Mouse (Mus musculus): ENCODE data around the gene Tacstd2. TPM values are rescaled to one million over a fixed set of nuclear protein-coding genes. Genes with fewer than 3 reads are reported as not detected.
"Not testable (repeated sequence)": the region's sequence is repeated elsewhere in the genome, so short reads cannot be mapped to it uniquely, and the experiment has no call there.

The Tacstd2 gene
- total RNA-seq (2021) = under 1 TPM in 1 of 2 experiments, not detected in 1; 0.39 TPM
- long read RNA-seq, experiment 1 = 0 reads
- long read RNA-seq, experiment 2, partial matches to known transcripts = 0 of 1 reads
- long read RNA-seq, experiment 2, other reads (novel, unspliced or antisense) = 0 of 1 reads

DNA sequence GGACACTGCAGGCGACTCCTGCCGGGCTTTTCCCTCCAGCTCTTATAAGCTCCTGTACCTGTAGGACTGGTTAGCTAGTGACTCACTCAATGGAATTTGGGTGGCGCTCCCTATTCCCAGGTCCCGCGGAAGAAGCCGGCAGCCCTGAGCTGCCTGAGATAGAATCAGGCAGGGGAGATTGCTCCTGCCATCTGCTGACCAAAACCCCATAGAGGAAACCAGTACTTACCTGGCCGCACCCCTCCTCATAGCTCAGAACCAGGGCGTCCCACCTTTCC is at the start of gene Tacstd2:
Gene Tacstd2 (minus strand): TSS at position 20 of the 278 bp plus-strand sequence.
- DNase-seq = no peak

DNA sequence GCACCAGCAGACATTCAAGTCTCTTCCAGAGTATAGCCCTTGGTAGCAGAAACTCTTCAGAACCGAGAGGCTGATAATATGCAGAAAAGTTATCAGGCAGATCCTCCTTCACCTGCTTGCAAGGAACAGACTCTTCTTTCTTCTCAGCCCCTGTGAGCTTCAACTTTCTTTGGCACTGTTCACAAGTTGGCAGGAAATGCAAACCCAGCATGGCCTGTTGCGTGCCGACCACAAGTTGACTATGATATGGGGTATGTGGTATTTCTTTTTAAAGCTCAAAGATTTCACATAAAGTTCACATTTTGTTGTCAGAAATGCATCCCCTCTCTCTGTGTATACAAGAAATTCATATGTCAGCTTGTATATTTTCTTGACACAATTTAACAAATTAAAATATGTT is 30.7 kb upstream of the Tacstd2 start:
- no peak for DNase-seq

DNA sequence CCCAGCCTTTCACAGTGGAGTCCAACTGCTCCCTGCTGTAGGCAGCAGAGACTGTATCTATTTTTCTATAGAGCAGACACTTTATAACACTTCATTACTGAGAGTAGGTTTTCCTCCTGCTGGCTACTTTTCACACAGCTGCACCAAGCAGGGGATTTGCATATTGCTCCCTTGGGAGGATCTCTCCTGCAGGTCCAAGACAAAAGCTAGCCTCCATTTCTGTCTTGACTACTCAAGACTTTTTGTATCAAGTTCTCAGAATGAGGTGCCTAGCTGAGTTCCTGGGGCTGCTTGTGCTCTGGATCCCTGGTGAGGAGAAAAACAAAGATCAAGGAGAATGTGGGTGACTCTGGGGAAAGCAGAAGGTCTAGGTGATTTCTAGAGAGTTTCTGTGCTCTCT is 19.8 kb upstream of the Tacstd2 start:
- peak in 1 of 2 experiments; percentile 12 for DNase-seq

DNA sequence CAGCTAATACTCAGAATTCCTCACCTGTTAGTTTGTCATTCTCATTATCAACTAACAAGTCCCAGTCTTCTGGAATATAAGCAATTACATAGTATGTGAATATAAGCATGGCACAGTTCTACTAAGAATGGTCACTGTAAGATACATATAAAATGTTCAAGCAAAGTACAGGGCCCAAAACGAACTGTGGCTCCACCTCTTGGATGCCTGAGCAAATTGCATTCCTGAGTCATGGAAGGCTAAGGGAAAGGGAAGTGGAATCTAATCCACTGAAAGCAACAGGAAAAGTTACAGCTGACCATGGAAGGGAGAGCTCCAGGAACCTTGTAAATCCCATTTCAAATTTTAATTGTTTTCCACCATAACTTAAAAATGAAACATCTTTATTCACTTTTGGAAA is 14.0 kb upstream of the Tacstd2 start:
- DNase-seq = no peak

DNA sequence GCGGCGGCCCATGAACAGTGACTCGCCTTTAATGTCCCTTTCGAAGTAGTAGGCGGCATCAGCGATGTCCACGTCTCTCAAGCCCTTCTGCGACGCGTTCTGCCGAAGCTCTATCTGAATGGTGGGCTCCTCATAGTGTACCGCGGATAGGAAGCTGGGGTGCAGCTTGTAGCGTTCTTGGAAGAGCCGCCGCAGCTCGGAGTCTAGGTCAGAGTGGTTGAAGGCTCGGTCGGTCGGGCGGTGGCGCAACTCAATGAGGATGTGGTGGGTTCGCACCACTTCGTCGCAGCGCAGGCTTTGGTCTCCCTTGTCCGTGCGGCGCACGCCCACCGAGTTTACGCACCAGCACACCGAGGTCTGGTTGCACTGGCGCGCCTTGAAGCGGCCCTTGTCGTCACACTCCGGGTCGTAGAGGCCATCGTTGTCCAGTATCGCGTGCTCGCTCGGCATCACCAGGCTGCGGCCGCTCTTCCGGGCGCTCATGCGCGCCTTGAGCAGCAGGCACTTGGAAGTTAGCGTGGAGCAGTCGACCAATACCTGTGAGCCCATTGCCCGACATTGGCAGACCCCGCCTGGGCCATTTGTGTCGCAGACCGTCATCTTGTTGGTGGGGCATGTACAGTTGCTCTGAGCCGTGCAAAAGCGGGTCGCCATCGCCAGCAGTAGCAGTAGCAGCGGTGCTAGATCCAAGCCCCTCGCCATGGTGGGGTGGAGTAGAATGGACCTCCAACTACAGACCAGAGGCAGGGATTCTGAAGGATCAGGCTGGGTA is 405 bp downstream of the Tacstd2 start:
- DNase-seq = no peak

DNA sequence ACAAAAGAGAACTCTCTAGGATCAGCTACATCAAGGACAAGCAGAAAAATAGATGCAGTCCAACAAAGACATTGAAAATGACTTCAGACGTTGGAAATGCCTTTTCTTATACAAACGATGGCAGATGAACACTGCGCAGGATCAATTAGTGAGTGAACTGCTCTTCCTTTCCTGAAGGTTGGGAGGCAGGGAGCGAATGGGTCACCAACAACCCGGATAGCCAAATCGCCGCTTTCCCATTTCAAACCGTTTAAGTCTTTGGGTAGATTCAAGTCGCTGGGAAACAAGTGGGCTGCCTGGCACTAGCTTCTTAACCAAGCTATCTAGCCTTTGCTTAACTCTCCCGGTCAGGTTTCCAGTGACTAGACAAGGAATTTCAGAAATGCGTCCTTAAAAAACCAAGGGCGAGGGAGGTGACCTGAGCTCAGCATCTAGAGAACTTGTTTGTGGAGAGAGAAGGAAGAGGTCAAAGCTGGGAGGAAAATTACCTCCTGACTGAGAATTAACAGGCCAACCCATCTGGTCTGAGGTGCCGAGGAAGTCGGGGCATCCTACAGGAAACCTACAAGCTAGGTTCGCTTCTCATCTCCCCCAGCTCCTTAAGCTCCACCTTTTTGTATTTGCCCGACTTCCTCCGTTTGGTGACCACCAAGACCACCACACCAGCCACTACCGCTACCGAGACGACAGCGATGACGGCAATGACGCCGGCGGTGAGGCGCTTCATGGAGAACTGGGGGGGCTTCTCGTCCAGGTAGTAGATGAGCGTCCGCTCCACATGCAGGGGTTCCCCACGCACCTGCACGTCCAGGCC is 1.2 kb downstream of the Tacstd2 start:
- no peak for DNase-seq

DNA sequence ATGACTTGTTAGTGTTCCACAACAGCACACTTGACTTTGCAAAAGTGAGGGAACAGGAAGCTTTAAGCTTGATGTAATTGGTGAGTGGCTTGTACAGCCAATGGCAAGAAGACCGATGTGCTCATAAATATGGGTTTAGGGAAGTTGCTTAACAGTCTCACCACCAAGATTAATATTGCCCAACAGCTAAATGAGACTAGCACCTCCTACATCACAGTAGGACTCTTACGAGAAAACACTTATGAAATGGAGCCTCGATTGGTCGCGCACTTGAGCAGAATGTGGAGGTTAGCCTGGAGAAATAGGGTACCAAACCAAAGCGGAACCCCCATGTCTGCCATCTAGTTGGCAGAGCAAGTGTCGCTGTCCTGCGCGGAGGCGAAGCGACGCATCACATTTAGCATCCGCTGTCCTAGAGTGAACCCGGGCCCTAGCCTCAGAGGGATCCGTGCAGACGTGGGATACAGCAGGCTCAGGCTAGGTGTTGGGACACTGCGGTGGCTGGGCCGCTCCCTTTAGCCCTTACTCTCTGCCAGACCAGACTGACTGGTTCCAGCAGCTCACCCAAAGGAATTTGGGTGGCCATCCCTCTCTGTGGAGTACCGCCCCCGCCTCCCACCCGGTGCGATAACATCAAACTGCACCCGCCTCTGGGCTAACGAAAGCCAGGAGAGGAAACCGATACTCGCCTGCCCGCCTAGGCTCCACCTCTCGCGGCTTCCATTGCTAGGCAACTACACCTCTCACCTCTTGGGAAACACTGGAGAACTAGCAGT is 2.7 kb downstream of the Tacstd2 start:
- DNase-seq = no peak

DNA sequence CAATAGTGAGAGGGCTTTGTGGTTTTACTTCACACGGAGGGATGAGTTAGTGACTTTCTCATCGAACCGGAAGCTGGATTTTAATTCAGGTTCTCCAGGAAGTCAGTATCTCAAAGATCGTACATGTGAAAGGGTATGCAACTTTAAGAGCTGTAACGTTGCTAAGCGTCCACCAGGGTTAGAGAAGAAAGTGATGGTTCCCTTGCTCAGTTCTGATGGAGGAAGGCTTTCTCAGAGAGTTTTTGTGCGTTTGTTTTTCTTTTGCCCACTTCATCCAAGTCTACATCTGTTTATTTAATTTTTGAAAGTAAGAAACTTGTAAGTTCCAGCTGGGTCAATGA is 3.8 kb downstream of the Tacstd2 start:
- no peak for DNase-seq

DNA sequence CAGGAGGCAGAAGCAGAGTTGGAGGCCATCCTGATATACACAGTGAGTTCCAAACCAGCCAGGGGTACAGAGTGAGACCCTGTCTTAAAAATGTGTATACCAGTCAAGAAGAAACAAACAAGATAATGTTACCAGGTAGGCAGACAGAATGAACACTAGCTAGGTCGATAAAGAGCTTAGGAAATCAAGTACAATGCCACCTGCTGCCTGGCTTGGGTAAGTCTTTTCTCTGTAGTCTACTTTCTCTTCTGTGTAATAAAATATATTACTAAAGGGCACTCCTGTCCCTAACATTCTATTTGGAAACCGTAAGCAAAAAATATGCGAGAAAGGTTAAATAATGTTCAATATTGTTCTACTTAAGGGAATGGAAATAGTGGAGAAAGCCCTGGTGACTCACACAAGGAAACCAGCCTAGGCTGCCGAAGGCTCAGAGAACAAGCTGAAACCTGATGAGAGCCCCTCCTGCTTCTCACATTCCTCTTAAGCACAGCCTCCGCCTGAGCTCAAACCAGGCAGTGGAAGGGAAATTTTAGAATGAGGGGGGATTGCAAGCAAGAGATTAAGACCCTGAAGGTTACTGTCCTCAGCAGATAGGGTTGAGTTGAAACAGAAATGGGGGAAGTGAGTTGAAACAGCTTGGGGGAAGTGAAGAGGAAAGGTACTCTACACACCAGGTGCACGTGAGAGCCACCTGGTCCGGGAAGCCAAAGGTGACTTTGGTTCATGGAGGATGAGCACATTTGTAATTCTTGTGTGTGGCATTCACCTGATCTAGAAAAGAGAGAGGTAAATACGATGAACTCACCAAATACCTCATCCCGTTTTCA is 4.4 kb downstream of the Tacstd2 start:
- no peak for DNase-seq

DNA sequence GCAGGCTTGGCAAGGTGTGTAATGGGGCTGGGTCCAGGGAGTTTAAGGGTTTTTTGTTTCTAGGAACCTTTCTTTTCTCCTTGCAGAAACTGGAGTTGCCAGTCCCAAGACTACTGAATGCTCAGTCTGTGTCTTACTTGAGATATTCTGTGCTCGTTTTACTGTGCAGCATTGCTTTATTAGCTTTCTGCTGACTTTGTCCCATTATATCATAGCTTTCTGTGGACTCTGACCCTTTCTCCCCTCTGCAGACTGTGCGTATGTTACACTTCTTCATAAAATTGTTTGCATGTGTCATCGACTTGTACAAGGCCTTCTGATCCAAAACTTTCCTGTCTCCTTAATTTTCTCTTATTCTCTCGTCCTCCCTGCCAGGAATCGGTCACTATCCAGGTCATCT is 9.2 kb downstream of the Tacstd2 start:
- no peak for DNase-seq

DNA sequence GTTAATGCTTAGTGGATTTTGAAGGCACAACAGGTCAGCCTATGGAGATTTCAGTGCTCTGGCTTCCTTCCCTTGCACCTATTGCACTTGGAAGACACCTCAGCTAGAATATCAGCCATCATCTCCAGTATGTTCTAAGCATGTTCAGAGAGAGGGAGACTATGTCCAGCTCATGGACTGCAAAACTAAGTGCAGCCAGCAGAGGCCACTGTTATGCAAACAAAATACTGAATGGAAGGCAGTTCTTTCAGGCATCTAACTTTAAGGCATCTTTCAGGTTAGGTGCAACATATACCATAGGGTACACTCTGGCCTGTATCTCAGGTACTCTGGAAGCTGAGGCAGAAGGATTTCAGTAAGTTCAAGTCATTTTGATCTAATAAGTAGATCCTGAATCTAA is 24.8 kb downstream of the Tacstd2 start:
- DNase-seq = peak; percentile 18 to 45

DNA sequence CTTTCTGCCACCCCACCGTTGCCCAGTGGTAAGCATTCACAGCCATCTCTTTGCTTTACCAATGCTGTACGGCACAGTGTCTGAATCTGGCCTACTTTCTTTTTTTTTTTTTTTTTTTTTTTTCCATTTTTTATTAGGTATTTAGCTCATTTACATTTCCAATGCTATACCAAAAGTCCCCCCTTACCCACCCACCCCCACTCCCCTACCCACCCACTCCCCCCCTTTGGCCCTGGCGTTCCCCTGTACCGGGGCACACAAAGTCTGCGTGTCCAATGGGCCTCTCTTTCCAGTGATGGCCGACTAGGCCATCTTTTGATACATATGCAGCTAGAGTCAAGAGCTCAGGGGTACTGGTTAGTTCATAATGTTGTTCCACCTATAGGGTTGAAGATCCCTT is 33.7 kb downstream of the Tacstd2 start:
- DNase-seq = not testable (repeated sequence)

DNA sequence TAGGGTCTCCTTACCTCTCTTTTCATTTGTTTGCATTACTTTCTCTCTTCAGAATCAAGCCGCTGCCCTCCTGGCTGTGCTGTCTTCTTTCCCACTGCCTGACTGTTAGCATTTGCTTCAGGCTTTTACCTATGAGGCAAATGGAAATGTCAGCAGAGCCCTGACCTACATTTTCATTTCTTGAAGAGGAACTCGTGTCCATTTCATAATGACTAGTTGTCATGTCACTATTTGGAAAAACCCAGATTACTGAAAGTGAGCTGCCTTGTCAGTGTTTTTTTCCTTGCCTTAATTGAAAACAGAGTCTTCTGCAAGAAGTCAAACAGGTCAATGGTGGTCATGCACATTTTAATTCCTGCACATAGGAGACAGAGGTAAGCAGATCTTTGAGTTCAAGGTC is 43.8 kb downstream of the Tacstd2 start, which contains the start of gene Il23r:
Gene Il23r (minus strand): TSS at position 101 of the 400 bp plus-strand sequence.
- no peak for DNase-seq

Other genes with a start within 250 kb of the Tacstd2 start
- gene Il12rb2, start 159.6 kb downstream of the Tacstd2 start, total RNA-seq (2021) = under 1 TPM; 0.22 to 0.26 TPM
- gene Il23r, start 43.9 kb downstream of the Tacstd2 start, total RNA-seq (2021) = not detected

Measured in heart, adult 18-20 months (tissue).